Comparison of ENCODE assay signal across 8 mouse cellular contexts in the genomic region with DNA sequence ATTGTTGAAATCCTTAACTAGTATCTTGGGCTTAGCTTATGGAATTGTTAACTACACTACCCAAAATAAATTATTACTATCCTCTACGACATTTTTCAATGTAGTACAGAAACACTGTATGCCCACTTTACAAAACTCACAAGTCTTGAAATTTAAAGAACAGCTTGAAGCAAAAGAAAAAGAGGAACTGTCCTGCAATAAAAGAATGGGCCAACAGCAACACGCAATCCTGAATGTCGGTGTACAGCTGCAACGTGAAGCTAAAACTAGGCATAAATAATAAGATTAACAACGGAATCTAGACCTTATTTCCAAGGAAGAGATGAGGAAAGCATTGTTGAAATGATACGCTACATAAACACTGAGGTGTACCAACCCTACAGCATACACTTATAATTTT. TPM values are rescaled to one million over a fixed set of nuclear protein-coding genes. Genes with fewer than 3 reads are reported as not detected.
DNase-seq lines count a peak whose midpoint lies in the region; ATAC-seq and TF ChIP-seq lines count a peak whose summit lies in the region.

No protein-coding gene starts in this region.

- no peaks in the 10 kb centered on the region for H3K27me3 ChIP-seq in kidney, postnatal 0 days (ENCODE audit: insufficient read depth, low read length)
- H3K27me3 ChIP-seq in embryonic facial prominence, embryonic 13.5 days: no peaks in the 10 kb centered on the region
- H3K27me3 ChIP-seq in intestine, postnatal 0 days (replicated peaks; ENCODE audit: control insufficient read depth, insufficient read depth, low read length): no peaks in the 10 kb centered on the region
- H3K27me3 ChIP-seq in myocyte (ENCODE audit: control insufficient read depth, insufficient read depth, insufficient read length): no peaks in the 10 kb centered on the region

- no peak for TF ChIP-seq POLR2A in myocyte (IDR thresholded peaks at IDR 0.05; ENCODE audit: insufficient read length, low read depth)

- no peaks in the 10 kb centered on the region for H3K36me3 ChIP-seq in kidney, postnatal 0 days (ENCODE audit: insufficient read depth, low read length)
- H3K36me3 ChIP-seq in embryonic facial prominence, embryonic 13.5 days: no peaks in the 10 kb centered on the region
- H3K36me3 ChIP-seq in intestine, postnatal 0 days (ENCODE audit: control insufficient read depth, insufficient read depth): no peaks in the 10 kb centered on the region
- H3K36me3 ChIP-seq in myocyte (ENCODE audit: control insufficient read depth, insufficient read depth): no peaks in the 10 kb centered on the region

- H3K27ac ChIP-seq in kidney, postnatal 0 days: no peak overlapping the region
- H3K27ac ChIP-seq in embryonic facial prominence, embryonic 13.5 days: no peak overlapping the region
- peak overlapping the region; percentile 75; the same call in 1 of the 2 replicates for H3K27ac ChIP-seq in intestine, postnatal 0 days (ENCODE audit: low read depth, low read length)
- no peak overlapping the region for H3K27ac ChIP-seq in layer of hippocampus, adult 2 months

- no peak for ATAC-seq in kidney, postnatal 0 days (replicated peaks; ENCODE audit: low FRiP score, low read depth)
- no peak for ATAC-seq in embryonic facial prominence, embryonic 13.5 days (ENCODE audit: insufficient number of reproducible peaks, insufficient read depth, low FRiP score, low TSS enrichment, low read depth)
- ATAC-seq in intestine, postnatal 0 days: no peak

- H3K4me1 ChIP-seq in kidney, postnatal 0 days (replicated peaks; ENCODE audit: insufficient read depth, low read length): no peaks in the 10 kb centered on the region; the same call in 1 of the 2 replicates
- peaks cover 23% of the 10 kb centered on the region for H3K4me1 ChIP-seq in embryonic facial prominence, embryonic 13.5 days
- H3K4me1 ChIP-seq in intestine, postnatal 0 days (replicated peaks; ENCODE audit: control insufficient read depth, insufficient read depth, low read length): peaks cover 4% of the 10 kb centered on the region; the same call in 1 of the 2 replicates

- peak overlapping the region; percentile 93 for H3K4me3 ChIP-seq in kidney, postnatal 0 days (replicated peaks; ENCODE audit: low read depth, low read length)
- peak overlapping the region; percentile 81 for H3K4me3 ChIP-seq in embryonic facial prominence, embryonic 13.5 days
- H3K4me3 ChIP-seq in intestine, postnatal 0 days (ENCODE audit: low read depth, low read length): peak overlapping the region; percentile 79
- H3K4me3 ChIP-seq in myocyte: peak overlapping the region; percentile 77
- no peak overlapping the region for H3K4me3 ChIP-seq in layer of hippocampus, adult 2 months

- TF ChIP-seq CTCF in kidney, postnatal 0 days (IDR thresholded peaks at IDR 0.05; ENCODE audit: low read depth): no peak
- no peak for TF ChIP-seq CTCF in intestine, postnatal 0 days (IDR thresholded peaks at IDR 0.05; ENCODE audit: low read depth)
- no peak for TF ChIP-seq CTCF in layer of hippocampus, adult 2 months (conservative IDR thresholded peaks at IDR 0.05)

- peaks cover 58% of the 10 kb centered on the region for H3K79me2 ChIP-seq in myocyte (ENCODE audit: control insufficient read depth, insufficient read depth)

- peak overlapping the region; percentile 48 for H3ac ChIP-seq in myocyte (ENCODE audit: control insufficient read depth, insufficient read length)

- peak overlapping the region; percentile 87; the same call in 1 of the 2 replicates for H3K9ac ChIP-seq in kidney, postnatal 0 days (ENCODE audit: low read depth, low read length)
- peak overlapping the region; percentile 89 for H3K9ac ChIP-seq in embryonic facial prominence, embryonic 13.5 days
- H3K9ac ChIP-seq in intestine, postnatal 0 days (ENCODE audit: low read depth, low read length): peak overlapping the region; percentile 76; the same call in 1 of the 2 replicates

- no peak for DNase-seq in kidney, postnatal 0 days (ENCODE audit: low spot score)
- DNase-seq in kidney, adult 9 months: no peak
- no peak for DNase-seq in layer of hippocampus, postnatal 25 days (ENCODE audit: extremely low spot score in 1 of 2, low spot score in 1 of 2)
- no peak for DNase-seq in embryo, embryonic 10 days (ENCODE audit: low spot score)
- no peak for DNase-seq in layer of hippocampus, adult 2 months (ENCODE audit: low spot score in 2 of 2)

- no peaks in the 10 kb centered on the region for H3K9me3 ChIP-seq in kidney, postnatal 0 days (replicated peaks; ENCODE audit: low read length)
- H3K9me3 ChIP-seq in embryonic facial prominence, embryonic 13.5 days: no peaks in the 10 kb centered on the region
- H3K9me3 ChIP-seq in intestine, postnatal 0 days (ENCODE audit: control insufficient read depth): no peaks in the 10 kb centered on the region

- peak overlapping the region; percentile 85 for H3K4me2 ChIP-seq in kidney, postnatal 0 days (ENCODE audit: low read length)
- peak overlapping the region; percentile 74 for H3K4me2 ChIP-seq in embryonic facial prominence, embryonic 13.5 days
- H3K4me2 ChIP-seq in intestine, postnatal 0 days (replicated peaks; ENCODE audit: low read depth): peak overlapping the region; percentile 95
- peak overlapping the region; percentile 87 for H3K4me2 ChIP-seq in myocyte (ENCODE audit: low read depth)

- 11% methylated on average over 6 of the region's 6 CpGs for WGBS in kidney, postnatal 0 days
- 18% methylated on average over 6 of the region's 6 CpGs for WGBS in embryonic facial prominence, embryonic 13.5 days
- 13% methylated on average over 6 of the region's 6 CpGs for WGBS in intestine, postnatal 0 days

TF ChIP-seq in myocyte, 11 proteins besides CTCF, POLR2A, EP300 and RAD21:
- no peak for TF ChIP-seq E2F4 (IDR thresholded peaks at IDR 0.05; ENCODE audit: insufficient read depth)
- no peak for TF ChIP-seq TCF3 (IDR thresholded peaks at IDR 0.05; ENCODE audit: insufficient read length, low read depth)

RNA-seq across cellular contexts. Expression of a gene that starts 1.1 kb away (rescaled TPM):
- 15.3 and 17.7 TPM in 2 replicates for polyA plus RNA-seq in kidney, postnatal 0 days (2015; fragmentation: Nextera tagmentation; extraction: Ambion mirVana)
- polyA plus RNA-seq in embryonic facial prominence, embryonic 13.5 days (2015; fragmentation: Nextera tagmentation; extraction: Ambion mirVana): 41.9 and 42.5 TPM in 2 replicates
- 9.9 and 10.9 TPM in 2 replicates for polyA plus RNA-seq in intestine, postnatal 0 days (2015; fragmentation: Nextera tagmentation; extraction: Ambion mirVana)
- polyA plus RNA-seq in myocyte (2012; fragmentation: generic; extraction: Trizol): 25.7 TPM
- 10 to 100 TPM; 17.9 to 23.8 TPM for total RNA-seq in layer of hippocampus, postnatal 25 days (2021)
- 10 to 100 TPM; 17.4 to 21.5 TPM for total RNA-seq in layer of hippocampus, adult 2 months (2021)

RNA-seq across cellular contexts. Expression of a gene that starts 23.4 kb away (rescaled TPM):
- polyA plus RNA-seq in kidney, postnatal 0 days (2015; fragmentation: Nextera tagmentation; extraction: Ambion mirVana): 2.1 and 2.9 TPM in 2 replicates
- polyA plus RNA-seq in embryonic facial prominence, embryonic 13.5 days (2015; fragmentation: Nextera tagmentation; extraction: Ambion mirVana): 3.1 and 4.4 TPM in 2 replicates
- polyA plus RNA-seq in intestine, postnatal 0 days (2015; fragmentation: Nextera tagmentation; extraction: Ambion mirVana): 1.8 and 2.0 TPM in 2 replicates
- 0.46 TPM for polyA plus RNA-seq in myocyte (2012; fragmentation: generic; extraction: Trizol)
- total RNA-seq in layer of hippocampus, postnatal 25 days (2021): 1 to 10 TPM; 6.0 to 6.8 TPM
- 1 to 10 TPM; 7.6 to 9.6 TPM for total RNA-seq in layer of hippocampus, adult 2 months (2021)
